Mouse (Mus musculus): Measurements from ENCODE around the gene Dixdc1.
A peak's percentile ranks its signal among the peaks of the same experiment; 100 is the strongest.

The Dixdc1 gene

DNA sequence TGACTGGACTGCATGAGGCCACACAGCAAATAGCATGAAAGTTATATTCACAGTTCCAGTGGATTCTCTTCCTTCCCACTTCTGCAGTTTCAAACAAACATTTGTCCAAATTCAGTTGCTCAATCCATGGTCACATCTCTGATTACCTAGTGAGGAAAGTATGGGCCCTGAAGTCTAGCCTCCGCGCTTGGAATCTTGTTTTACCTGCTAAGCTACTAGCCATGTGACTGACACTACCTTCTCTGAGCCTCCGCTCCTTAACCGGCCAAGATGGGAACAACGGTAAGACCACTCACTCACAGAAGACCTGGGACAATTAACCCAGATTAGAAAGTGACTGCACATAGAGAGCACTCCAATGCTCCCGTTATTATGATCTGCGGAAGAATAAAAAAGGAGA, 6.5 kb upstream of the Dixdc1 start:
- no peak for DNase-seq (ENCODE audit: low read depth, low spot score)

DNA sequence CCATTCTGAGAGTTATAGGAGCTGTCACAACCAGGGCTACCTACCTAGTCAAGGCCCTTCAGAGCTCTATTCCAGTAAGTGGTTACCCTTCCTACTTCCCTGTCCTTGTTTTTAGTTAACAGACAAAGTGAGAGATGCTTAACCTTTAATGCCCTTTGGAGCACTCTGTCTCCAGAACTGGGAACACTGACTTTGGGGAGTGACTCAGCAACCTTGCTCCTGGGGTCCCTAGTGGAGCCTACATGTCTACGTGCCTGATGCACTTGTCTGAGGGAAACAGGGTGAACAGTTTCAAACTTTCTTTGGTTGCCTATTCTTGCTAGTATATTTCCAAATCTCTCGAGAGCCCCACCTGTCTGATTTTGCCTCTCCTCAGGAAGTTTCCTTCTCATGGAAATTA, 3.4 kb upstream of the Dixdc1 start:
- DNase-seq (ENCODE audit: low read depth, low spot score), result no peak

DNA sequence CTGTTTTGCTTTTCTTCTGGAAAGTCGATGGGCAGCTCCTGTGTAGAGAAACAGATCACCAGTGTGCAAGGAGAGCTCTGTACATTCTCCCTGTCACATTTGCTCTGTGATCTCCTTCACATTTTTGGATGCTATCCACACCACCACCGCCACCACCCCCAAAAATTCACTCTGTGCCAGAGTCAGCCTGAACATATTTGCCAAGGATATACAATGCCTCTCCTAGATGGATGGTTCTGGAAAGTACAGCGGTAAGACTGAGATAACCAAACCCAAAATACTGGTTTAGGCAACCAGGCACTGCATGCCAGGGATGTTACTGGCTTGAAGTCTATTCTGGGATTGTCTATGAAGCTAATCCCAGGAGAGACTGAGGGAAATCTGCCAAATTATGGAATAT, 2.9 kb upstream of the Dixdc1 start:
- no peak for DNase-seq (ENCODE audit: low read depth, low spot score)

DNA sequence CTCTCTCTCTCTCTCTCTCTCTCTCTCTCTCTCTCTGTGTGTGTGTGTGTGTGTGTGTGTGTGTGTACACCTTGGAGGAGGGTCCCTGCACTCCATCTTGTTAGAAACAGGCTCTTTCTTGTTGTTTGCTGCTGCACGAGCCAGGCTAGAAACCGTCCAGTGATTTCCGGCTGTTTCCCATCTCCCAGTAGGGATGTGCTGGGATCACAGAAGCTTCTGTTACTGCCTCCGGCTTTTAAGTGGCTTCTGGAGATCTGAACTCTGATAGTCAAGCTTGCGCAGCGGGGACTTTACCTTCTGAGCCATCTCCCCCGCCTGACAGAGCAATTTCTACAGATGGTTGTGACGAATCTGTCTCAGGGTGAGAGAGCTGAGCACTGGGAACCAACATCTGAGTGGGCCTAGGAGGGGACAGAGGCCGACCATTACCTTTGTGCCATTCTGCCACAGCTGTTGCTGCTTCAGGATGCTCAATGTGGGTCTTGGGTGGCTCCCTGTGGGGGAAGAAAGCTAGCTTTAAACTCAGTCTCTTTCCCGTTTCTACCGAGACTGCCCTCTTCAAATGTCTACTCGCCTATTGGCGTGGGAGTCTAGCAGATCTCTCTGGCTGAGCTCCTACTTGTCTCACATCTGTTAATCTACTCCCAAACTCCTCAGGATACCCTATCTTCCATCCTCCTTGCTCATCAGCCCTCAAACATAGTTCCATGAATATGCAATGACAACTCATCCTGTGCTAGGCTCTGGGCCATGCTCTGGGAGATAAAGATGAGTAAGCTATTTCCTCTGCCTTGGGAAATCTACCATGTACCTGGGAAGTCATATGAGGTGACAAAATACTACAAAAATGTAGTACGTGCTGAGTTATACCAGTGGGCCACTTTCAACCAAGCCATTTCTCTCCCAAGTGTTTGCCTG, 1.8 kb upstream of the Dixdc1 start:
- no peak for DNase-seq (ENCODE audit: low read depth, low spot score)

DNA sequence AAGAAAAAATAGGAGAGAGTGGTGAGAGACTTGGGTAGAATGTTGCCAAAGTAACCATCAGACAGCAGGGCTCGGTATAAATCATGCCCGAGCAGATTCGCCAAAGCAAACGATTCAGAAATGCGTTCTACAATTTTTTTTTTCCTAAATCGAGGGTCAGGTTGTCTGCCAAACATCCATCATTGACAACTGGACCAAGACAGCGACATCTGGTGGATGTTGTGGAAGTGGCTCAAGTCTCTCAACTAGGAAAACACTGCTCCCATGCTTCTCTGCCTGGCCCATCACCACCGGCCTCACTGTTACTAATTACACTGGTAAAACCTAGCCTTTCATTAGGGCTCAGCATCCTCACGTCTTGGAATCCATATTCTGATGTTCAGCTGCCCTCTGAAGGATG, 4.3 kb downstream of the Dixdc1 start:
- DNase-seq (ENCODE audit: low read depth, low spot score), result peak; percentile 78

- DNase-seq (ENCODE audit: low read depth, low spot score), result no peak
Measured at GRCm38 (mm10) chr9:50732560-50732959, 6.8 kb downstream of the Dixdc1 start.

GRCm38 (mm10) chr9:50729600-50729999, 9.7 kb downstream of the Dixdc1 start:
- no peak for DNase-seq (ENCODE audit: low read depth, low spot score)

DNA sequence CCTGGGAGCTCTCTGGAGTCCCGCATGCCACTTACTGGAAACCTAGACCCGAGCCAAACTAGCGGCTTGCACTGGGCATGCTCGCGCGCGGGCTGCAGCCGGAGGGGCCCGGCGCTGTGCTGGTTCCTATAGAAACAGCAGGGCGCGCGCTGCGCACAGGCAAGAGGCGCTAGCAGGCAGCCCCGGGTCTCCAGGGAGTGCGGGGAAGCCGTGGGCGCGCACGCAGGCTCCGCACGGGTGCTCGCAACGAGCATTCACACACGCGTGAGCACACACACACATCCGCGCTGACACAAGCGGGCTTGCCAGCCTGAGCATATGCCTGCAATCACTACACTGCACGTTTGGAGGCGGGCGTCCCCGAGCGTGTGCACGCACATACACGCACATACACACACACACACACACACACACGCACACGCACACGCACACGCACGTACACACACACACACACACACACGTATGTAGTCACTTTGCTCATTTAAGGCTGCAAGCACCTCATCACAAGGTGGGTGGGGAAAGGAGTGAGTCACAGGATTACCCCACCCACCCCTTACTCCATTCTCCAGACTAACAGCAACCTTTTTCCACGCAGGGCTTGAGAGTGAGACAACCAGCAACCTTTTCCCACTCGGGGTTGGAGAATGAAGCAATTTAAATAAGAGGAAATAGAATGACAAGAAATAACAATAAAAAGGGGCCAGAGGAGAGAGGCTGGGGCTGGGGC, 11.2 kb downstream of the Dixdc1 start:
- DNase-seq (ENCODE audit: low read depth, low spot score), result peak; percentile 79

DNA sequence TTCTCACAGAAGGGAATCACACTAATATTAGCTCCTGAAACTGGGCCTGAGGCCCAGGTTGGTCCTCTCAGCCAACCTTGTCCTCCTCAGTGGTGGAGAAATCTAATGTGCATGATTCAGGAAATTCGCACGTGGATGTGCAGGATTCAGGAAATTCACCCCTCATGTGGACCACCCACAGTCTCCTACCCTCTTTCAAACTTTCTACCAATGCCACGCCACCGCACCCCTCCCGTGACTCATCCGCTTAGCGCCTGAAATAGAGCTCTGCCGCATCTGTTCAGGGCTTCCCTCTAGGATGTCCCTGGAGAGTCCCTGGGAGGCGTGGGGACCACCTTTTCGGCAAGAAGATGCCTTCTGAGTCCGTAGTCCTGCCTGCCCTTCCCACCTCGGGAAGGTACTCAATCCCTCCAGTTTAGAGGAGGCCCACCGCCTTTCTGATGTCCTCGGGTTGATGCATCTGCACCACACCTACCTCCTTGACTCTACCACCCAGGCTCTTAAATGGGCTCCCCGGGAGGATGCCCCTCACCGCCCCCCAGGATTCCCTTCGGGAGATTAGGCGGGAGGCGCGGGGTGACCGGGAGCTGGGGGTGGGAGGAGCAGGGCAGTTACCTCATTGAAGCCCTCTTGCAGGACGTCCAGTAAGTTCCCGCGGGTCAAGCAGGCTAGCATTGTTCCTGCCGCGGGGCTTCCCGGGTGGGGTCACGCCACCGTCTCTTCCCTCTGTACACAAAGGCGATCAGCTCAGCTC, 12.0 kb downstream of the Dixdc1 start:
- DNase-seq (ENCODE audit: low read depth, low spot score), result peak; percentile 82

- peak; percentile 63 for DNase-seq (ENCODE audit: low read depth, low spot score)
Measured at GRCm38 (mm10) chr9:50725921-50726590, 13.3 kb downstream of the Dixdc1 start.

DNA sequence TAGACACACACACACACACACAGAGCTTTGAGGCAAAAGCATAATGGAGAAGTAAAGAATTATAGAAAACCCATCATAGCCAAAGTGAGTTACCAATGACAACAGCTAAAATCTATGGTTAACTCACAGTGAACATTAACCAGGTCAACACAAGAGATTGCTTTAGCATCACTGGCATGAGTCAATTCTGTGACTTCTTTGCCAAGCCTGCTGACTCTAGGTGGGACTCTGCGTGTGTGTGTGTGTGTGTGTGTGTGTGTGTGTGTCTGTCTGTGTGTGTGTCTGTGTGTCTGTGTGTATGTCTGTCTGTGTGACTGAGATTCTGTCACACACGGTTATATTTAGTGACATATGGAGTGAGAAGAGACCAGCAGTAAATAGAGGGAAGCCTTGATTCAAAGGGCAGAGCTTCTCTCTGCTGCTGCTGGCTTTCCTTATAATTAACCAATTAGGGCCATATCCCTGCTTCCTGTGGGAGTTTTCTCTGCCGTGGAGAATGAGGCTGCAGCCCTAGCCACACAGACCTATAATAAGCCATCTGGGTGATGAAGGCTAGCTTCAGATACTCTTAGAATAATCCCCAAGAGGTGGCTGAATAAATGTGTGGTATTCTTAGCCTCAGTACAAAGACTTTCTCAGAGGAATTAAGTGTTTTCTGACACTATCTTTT, 14.5 kb downstream of the Dixdc1 start:
- DNase-seq (ENCODE audit: low read depth, low spot score), result peak; percentile 36

- no peak for DNase-seq (ENCODE audit: low read depth, low spot score)
Measured at GRCm38 (mm10) chr9:50724147-50724546, 15.2 kb downstream of the Dixdc1 start.

DNA sequence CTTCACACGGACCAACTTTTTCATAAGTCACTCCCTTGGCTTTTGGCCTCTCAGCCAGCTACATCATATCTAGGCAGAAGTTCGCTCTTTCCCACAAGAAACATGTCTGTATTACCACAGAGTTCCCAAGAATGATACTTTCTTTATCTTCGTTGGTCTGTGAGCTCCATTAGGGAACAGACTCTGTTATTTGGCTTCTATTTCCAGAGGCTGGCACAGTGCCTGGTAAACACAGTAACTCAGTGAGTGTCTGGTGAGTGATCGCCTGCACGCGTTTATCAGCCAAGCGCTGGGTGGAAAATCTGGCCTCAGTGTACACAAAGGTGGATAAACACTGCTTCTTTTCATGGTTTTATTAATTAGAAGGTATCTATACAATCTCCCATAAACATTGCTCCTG, 15.9 kb downstream of the Dixdc1 start:
- DNase-seq (ENCODE audit: low read depth, low spot score), result peak; percentile 83

- DNase-seq (ENCODE audit: low read depth, low spot score), result no peak
Measured at GRCm38 (mm10) chr9:50722451-50722911, 16.8 kb downstream of the Dixdc1 start.

DNA sequence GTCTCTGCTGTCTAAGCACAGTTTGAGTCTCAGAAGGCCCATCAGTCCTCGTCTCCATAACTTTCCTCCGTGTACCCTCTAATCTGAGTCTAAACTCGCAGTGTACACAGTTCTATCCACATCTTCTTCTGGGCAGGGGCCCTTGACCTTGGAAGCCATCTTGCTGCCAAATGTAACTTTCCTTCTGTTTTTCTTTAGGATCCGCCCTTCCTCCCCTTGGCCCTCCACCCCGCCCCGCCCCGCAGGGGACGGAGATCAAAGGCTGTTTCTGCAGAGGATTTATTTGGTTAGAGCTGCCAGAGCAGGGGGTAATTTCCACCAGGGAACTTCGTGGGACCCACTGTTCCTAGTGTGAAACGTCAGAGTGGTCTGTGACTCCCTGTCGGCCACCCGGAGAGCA, 18.3 kb downstream of the Dixdc1 start:
- DNase-seq (ENCODE audit: low read depth, low spot score), result no peak

DNA sequence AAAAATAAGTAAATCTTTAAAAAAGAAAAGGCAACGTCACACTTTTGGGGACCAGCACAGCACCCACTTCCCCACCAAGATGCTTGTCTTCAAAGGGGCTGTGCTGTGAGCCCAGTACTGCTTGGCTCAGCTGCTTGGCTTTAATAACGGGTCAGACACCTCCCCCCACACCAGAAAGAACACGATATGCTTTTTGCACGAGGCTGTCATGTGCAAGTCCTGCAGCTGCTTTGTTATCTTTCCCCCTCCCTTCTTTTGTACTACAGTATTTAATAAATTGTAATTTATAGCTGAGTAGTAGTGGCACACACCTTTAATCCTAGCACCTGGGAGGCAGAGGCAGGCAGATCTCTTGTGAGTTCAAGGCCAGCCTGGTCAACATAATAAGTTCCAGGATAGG, 20.4 kb downstream of the Dixdc1 start:
- no peak for DNase-seq (ENCODE audit: low read depth, low spot score)

DNA sequence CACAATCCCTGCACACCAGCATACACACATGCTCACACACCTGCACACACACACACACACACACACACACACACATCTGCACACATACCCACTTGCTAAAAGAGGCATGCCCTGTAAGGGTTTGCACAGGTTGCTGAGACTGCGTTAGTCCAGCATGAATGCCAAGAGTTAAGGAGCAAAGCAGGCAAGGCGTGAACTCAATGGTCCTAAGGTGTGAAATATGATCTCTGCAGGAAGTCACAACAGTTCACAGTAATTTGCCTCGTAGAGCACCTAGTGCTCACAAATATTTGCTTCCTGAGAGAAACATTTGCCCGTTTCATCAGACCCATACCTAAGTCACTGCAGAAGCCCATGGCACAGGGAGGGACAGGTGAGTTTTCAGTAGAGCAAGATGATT, 25.1 kb downstream of the Dixdc1 start:
- no peak for DNase-seq (ENCODE audit: low read depth, low spot score)

DNA sequence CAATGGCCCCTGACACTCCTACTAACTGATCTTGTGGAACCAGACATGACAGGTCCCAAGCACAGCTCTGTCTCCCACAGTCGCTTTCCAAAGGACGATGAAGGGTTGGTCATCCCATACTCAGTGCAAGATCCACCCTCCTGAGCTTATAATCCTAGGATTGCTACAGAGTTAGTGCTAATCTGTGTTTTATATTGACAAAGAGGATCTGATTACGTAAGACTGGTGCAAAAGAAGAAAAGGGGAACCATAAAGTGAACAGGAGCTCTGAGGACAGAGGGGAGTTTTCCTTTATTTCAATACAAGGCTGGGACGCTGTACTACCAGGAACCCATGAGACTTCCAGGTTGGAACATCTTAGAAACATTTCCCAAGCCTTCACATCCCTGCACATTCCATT, 28.0 kb downstream of the Dixdc1 start:
- no peak for DNase-seq (ENCODE audit: low read depth, low spot score)

DNA sequence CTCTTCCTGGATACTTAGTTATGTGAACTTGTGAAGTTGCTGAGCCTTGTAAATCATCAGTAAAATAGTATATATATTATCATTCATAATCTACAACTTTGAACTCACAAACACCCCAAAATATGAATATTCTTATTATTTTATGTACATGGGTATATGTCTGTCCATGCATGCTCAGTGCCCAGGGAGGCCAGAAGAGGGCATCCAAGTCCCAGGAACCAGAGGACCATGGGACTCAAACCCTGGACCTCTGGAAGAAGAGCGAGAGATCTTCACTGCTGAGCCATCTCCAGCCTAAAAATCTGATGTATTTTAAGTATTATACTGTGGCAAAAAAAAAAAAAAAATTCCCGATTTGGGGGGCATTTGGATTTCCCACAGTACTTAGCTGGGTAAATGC, 30.2 kb downstream of the Dixdc1 start:
- DNase-seq (ENCODE audit: low read depth, low spot score), result peak; percentile 66

DNA sequence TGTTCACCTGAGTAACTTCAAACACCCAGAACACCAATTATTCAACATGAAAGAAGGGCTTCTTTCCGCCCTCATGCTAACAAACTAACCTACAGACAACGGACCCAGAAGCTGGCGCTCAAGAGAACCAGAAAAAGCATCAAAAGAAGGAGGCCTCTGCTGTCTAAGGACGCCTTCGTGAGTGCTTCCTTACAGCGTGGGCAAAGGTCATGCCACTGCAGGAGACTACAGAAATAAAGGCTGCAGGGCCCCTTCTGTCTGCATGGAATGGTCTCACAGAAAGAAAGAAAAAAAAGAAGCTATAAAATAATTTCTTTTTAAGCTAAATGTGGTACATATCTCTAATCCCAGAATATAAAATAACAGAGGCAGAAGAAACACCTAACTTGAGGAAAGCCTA, 34.4 kb downstream of the Dixdc1 start:
- no peak for DNase-seq (ENCODE audit: low read depth, low spot score)
